Mouse (Mus musculus) forebrain, embryonic 11.5 days (tissue): ENCODE results near the gene Ufsp1. TPM values are rescaled to one million over a fixed set of nuclear protein-coding genes. Genes with fewer than 3 reads are reported as not detected.

ENCODE experiments used
- ATAC-seq: fragments of 200-750 bp; cut with Nextera tagmentation; replicated peaks from 2 replicates; pipeline ENCODE4 v1.8.0; 2017; ENCODE audit warnings: moderate TSS enrichment; ENCODE audit not compliant: low FRiP score
- DNase-seq: peaks from one replicate; pipeline ENCODE4 v3.0.0-alpha.2; 2017; ENCODE audit warnings: low spot score
- H3K27ac ChIP-seq: fragments of 300-500 bp; sonication (generic); 2 replicates; pipeline ENCODE4 v1.5.1; 2014; ENCODE audit warnings: low read depth, low read length
- H3K27me3 ChIP-seq: fragments of 300-500 bp; sonication (generic); 2 replicates; pipeline ENCODE4 v1.6.1; 2014; ENCODE audit warnings: mild to moderate bottlenecking, low read length, mixed read lengths; ENCODE audit not compliant: control insufficient read depth, insufficient read depth
- H3K36me3 ChIP-seq: fragments of 300-500 bp; sonication (generic); 2 replicates; pipeline ENCODE4 v1.6.1; 2014; ENCODE audit warnings: mild to moderate bottlenecking, low read length, moderate library complexity, mixed read lengths; ENCODE audit not compliant: control insufficient read depth, insufficient read depth
- H3K4me1 ChIP-seq: fragments of 300-500 bp; sonication (generic); replicated peaks from 2 replicates; pipeline ENCODE4 v1.6.1; 2014; ENCODE audit warnings: low read length, mixed read lengths; ENCODE audit not compliant: control insufficient read depth, insufficient read depth
- H3K4me2 ChIP-seq: fragments of 300-500 bp; sonication (generic); 2 replicates; pipeline ENCODE4 v1.6.1; 2014; ENCODE audit warnings: low read depth, mild to moderate bottlenecking, low read length, moderate library complexity, mixed read lengths; ENCODE audit not compliant: severe bottlenecking
- H3K4me3 ChIP-seq: fragments of 300-500 bp; sonication (generic); 2 replicates; pipeline ENCODE4 v1.5.1; 2014; ENCODE audit warnings: low read depth, low read length
- H3K9ac ChIP-seq: fragments of 300-500 bp; sonication (generic); 2 replicates; pipeline ENCODE4 v1.6.1; 2014; ENCODE audit warnings: low read length
- H3K9me3 ChIP-seq: fragments of 300-500 bp; sonication (generic); 2 replicates; pipeline ENCODE4 v1.6.1; 2016; ENCODE audit warnings: low read length, mixed read lengths; ENCODE audit not compliant: control insufficient read depth
- WGBS: fragments of 180-500 bp; shearing (Covaris S2); extraction: QIAGEN DNeasy Blood & Tissue Kit; methylation state at CpG from one replicate; pipeline ENCODE4 v1.1.7; 2014; 5-methylcytosine and 5-hydroxymethylcytosine counted together
- polyA plus RNA-seq: library from polyadenylated mRNA; unstranded; fragments of >200 nt; fragmentation: Nextera tagmentation; extraction: Ambion mirVana; gene quantifications from 2 replicates; pipeline ENCODE4 v1.2.1, GENCODE M21; 2014

Gene Ufsp1
- polyA plus RNA-seq, 1 experiment from 2014 or later = 8.0 TPM

- peak; percentile 92 for ATAC-seq
- Histone ChIP-seq H3K4me2 (peak within 1 kb of the TSS; percentile 89), H3K4me1 (peaks cover 19% of the 10 kb centered on the region), H3K9me3 (no peaks in the 10 kb centered on the region), H3K9ac (peak within 1 kb of the TSS; percentile 87), H3K27me3 (no peaks in the 10 kb centered on the region), H3K36me3 (peaks cover 6% of the 10 kb centered on the region; the same call in 1 of the 2 replicates), H3K4me3 (peak within 1 kb of the TSS; percentile 63), H3K27ac (peak within 1 kb of the TSS; percentile 82)
- 9% methylated on average over 30 of the region's 30 CpGs for WGBS
- peak; percentile 95 for DNase-seq
Measured at GRCm38 (mm10) chr5:137314193-137315083, 20.0 kb downstream of the Ufsp1 start, which contains the start of gene Trip6. Gene Trip6 (minus strand): TSS chr5:137314404.

- H3K4me1 ChIP-seq = peaks cover 19% of the 10 kb centered on the region
- H3K27me3 ChIP-seq = no peaks in the 10 kb centered on the region
- no peak overlapping the region for H3K4me3 ChIP-seq
- ATAC-seq (peak; percentile 4; the same call in 1 of the 2 replicates), DNase-seq (peak; percentile 67)
- H3K9ac ChIP-seq = peak overlapping the region; percentile 87; the same call in 1 of the 2 replicates
- WGBS = 42% methylated on average over 30 of the region's 30 CpGs
- H3K27ac ChIP-seq = no peak overlapping the region
- H3K36me3 ChIP-seq = no peaks in the 10 kb centered on the region; the same call in 1 of the 2 replicates
- 0 out of 2 replicates have a peak overlapping the region, but pooled peaks have one; percentile 89 for H3K4me2 ChIP-seq
- H3K9me3 ChIP-seq = no peaks in the 10 kb centered on the region
Measured at GRCm38 (mm10) chr5:137315084-137315903, 20.9 kb downstream of the Ufsp1 start.

- DNase-seq (no peak), ATAC-seq (no peak)
- Histone ChIP-seq H3K9me3 (no peaks in the 10 kb centered on the region), H3K4me1 (peaks cover 19% of the 10 kb centered on the region), H3K9ac (no peak overlapping the region), H3K4me3 (no peak overlapping the region), H3K4me2 (no peak overlapping the region), H3K27ac (no peak overlapping the region), H3K27me3 (no peaks in the 10 kb centered on the region), H3K36me3 (peaks cover 2% of the 10 kb centered on the region; the same call in 1 of the 2 replicates)
- 93% methylated on average over 8 of the region's 8 CpGs for WGBS
Measured at GRCm38 (mm10) chr5:137317361-137317760, 22.9 kb downstream of the Ufsp1 start.

GRCm38 (mm10) chr5:137318570-137318969 is 24.1 kb downstream of the Ufsp1 start:
- DNase-seq (no peak), ATAC-seq (no peak)
- Histone ChIP-seq H3K36me3 (peaks cover 2% of the 10 kb centered on the region; the same call in 1 of the 2 replicates), H3K9me3 (no peaks in the 10 kb centered on the region), H3K4me1 (peaks cover 10% of the 10 kb centered on the region), H3K4me3 (no peak overlapping the region), H3K27ac (no peak overlapping the region), H3K9ac (no peak overlapping the region), H3K4me2 (no peak overlapping the region), H3K27me3 (no peaks in the 10 kb centered on the region)
- WGBS = 77% methylated on average over 1 of the region's 1 CpGs

GRCm38 (mm10) chr5:137320996-137321395 is 26.6 kb downstream of the Ufsp1 start:
- Histone ChIP-seq H3K9me3 (no peaks in the 10 kb centered on the region), H3K27ac (no peak overlapping the region), H3K4me3 (no peak overlapping the region), H3K27me3 (no peaks in the 10 kb centered on the region), H3K4me1 (no peaks in the 10 kb centered on the region), H3K36me3 (peaks cover 2% of the 10 kb centered on the region; the same call in 1 of the 2 replicates), H3K9ac (no peak overlapping the region), H3K4me2 (no peak overlapping the region)
- 96% methylated on average over 3 of the region's 3 CpGs for WGBS
- DNase-seq (no peak), ATAC-seq (no peak)

GRCm38 (mm10) chr5:137330910-137331309 is 36.5 kb downstream of the Ufsp1 start:
- Histone ChIP-seq H3K4me1 (0 out of 2 replicates have a peak, but pooled peaks cover 2% of the 10 kb centered on the region), H3K27ac (no peak overlapping the region), H3K36me3 (no peaks in the 10 kb centered on the region), H3K27me3 (no peaks in the 10 kb centered on the region), H3K4me3 (no peak overlapping the region), H3K4me2 (no peak overlapping the region), H3K9ac (no peak overlapping the region), H3K9me3 (no peaks in the 10 kb centered on the region)
- WGBS = 86% methylated on average over 7 of the region's 7 CpGs
- DNase-seq (no peak), ATAC-seq (no peak)

- H3K9ac ChIP-seq = peak overlapping the region; percentile 80
- DNase-seq (no peak), ATAC-seq (peak; percentile 29; the same call in 1 of the 2 replicates)
- H3K4me2 ChIP-seq = peak overlapping the region; percentile 96
- no peaks in the 10 kb centered on the region for H3K36me3 ChIP-seq
- peaks cover 2% of the 10 kb centered on the region; the same call in 1 of the 2 replicates for H3K4me1 ChIP-seq
- no peaks in the 10 kb centered on the region for H3K27me3 ChIP-seq
- no peaks in the 10 kb centered on the region for H3K9me3 ChIP-seq
- 19% methylated on average over 15 of the region's 15 CpGs for WGBS
- H3K27ac ChIP-seq = 0 out of 2 replicates have a peak overlapping the region, but pooled peaks have one; percentile 37
- peak overlapping the region; percentile 61 for H3K4me3 ChIP-seq
Measured at GRCm38 (mm10) chr5:137332857-137333511, 38.6 kb downstream of the Ufsp1 start.
